Mouse (Mus musculus) WW6 (cell line): Measurements from ENCODE around the gene Samd1.

Experiments used
- DNase-seq: peaks from one replicate; pipeline ENCODE4 v3.0.0-alpha.2; 2013; ENCODE audit warnings: low read depth, low spot score

Gene Samd1

DNA sequence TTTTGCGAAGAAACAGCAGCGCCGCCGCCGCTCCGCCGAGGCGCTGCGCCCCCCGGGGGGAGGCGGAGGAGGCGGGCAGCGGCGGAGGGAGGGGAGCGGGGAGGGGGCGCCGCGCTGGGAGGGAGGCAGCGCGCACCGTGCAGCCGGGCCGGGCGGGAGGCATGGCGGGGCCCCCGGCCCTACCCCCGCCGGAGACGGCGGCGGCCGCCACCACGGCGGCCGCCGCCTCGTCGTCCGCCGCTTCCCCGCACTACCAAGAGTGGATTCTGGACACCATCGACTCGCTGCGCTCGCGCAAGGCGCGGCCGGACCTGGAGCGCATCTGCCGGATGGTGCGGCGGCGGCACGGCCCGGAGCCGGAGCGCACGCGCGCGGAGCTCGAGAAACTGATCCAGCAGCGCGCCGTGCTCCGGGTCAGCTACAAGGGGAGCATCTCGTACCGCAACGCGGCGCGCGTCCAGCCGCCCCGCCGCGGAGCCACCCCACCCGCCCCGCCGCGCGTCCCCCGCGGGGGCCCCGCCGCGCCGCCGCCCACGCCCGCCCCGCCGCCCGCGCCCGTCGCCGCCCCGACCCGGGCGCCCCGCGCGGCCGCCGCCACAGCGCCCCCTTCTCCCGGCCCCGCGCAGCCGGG lies at the start of gene Samd1:
TSS of gene Samd1 (plus strand) at position 162 of the 631 bp plus-strand sequence.
- DNase-seq, result no peak

DNA sequence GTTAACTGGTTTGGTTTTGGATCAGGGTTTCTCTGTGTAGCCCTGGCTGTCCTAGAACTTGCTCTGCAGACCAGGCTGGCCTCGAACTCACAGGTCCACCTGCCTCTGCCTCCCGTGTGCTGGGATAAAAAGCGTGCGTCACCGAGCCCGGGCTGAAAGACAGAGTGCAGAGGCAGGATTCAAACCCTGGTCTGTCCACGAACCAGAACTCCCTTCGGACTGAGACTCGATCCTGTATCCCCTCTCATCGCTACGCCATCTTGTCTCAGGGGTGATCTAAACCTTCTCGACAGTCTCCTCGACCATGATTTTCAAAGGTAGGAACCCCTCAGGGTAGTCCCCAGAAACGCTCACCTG lies 42.7 kb upstream of the Samd1 start:
- no peak for DNase-seq

DNA sequence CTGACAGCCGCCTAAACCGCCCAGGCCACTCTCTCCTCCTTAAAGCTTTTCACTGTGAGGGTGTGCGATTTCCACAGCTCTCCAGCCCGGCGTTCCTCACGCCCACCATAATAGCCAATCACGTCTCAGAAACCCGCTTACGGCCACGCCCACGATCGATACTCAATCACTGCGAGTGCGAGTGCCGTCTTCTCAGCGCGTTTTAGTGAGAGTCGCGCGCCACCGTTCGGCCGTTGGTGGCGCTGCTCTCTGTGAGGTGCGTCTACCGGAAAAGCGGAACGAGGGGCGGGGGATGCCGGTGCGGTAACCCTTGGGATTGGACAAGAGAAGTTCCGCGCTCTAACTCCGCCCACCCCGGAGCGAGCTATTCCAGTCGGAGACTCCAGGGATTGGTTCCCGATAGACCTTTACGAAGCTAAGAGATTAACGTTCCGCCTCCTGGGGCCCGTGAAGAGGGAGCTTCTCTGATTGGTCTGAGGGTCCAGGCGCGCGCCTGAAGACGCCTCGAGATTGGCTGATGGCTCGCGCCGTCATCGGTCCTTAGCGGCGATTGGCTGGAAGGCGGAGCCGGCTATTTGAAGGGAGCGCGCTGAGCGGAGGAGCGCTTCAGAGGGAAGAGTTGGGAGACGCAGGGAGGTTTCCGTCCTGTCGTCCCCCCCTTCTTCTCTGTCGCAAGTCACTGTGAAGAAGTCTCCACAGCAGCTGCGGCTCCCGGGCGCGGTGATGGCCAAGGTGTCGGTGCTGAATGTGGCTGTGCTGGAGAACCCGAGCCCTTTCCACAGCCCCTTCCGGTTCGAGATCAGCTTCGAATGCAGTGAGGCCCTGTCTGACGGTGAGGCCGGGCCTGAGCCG lies 42.1 kb upstream of the Samd1 start, which contains the start of the genes Gm10644 and Asf1b:
TSS of gene Gm10644 (minus strand) at position 100 of the 852 bp plus-strand sequence.
TSS of gene Asf1b (plus strand) at position 402 of the 852 bp plus-strand sequence.
- peak; percentile 100 for DNase-seq

DNA sequence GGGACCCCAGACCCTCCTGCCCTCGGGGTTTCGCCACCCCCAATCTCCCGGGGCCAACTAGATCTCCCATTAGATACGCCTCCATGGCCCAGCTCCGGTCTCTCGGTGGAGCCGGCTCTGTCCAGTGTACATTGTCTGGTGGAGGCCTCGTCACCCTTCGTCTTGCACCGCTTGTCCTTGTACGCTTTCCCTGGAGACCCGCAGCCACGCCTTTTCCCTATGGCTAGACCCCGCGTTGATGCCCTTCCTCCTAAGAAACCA lies 41.6 kb upstream of the Samd1 start:
- DNase-seq, result no peak

DNA sequence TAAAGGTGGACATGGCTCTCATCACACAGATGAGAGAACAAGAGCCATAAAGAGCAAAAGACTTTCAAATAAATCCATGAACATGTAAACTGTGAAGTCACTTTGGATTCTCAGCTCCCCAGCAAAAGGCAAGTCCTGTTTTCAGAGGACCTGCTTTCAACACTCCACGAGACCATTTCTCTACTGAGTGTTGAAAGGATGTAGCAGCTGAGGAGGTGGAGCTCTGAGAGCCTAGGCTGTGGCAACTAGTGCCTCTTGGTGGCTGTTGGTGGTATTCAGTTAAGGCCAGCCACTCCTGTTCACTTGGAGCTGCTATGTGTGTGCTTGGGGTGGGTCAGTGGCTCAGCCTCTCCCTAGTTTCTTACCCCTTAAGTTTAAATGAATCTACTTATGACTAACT lies 40.7 kb upstream of the Samd1 start:
- DNase-seq, result no peak

DNA sequence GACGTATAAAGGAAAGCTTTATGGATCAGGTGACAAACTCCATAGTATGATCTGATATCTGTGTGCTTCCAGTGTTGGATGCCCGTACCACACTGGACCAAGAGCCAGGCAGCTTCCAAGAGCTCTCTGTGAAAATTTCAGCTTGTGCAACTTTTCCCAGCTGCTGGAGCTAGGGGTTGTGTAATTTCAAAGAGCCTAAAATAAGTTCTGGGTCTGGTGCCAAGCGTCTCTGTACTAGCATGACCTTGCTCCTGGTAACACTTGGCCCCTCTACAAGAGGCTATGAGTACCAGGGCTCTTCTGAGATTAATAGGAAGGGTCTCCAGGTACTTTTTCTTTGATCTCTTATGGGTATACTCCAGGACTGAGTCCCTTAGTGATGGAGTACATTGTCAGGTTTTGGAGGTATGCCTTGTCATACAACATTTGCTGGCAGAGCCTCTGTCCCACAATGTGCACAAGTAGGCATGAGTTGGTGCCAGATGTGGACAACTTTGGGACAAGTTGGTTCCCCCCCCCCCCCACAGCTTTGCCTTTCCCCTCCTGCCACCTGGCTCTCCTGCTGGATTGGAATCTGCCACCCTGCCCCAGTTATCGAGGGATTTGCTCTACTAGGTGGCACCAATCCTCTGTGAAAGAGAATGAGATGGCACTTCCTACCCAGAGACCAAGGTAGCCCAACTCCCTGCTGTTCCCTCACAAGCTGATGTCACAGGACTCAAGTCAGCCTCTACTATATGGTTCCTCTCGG lies 33.3 kb upstream of the Samd1 start:
- no peak for DNase-seq

DNA sequence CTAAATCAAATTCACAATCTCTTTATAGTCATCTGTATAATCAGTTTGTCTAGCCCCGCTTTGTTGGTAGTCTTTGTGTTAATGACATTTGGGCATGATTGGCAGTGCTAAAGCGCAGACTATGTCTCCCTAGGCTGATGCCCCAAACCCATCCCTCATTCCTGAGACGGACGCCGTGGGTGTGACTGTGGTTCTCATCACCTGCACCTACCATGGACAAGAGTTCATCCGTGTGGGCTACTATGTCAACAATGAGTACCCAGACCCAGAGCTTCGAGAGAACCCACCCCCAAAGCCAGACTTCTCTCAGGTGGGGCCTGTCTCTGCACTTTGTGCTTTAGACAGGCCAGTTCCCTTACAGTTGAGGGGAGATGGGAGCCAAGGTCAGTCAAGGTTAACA lies 29.8 kb upstream of the Samd1 start:
- DNase-seq, result no peak

DNA sequence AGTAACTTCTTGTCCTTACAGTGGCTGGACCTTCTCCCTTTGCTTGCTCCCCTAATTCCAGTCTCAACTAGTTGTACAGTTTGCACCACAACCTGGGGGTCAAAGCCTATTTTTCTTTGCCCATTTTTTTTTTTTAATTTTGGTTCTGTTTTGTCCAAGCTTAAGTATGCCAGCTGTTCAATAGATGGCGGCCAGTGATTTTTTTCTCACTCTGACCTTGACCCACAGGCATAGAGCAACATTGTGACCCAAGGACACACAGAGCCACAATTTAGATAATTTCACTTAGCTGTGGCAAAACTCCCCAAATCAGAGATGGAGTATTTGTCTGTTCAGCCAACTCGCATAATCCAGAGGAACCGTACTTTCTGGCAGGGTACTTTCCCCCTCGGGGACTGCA lies 26.4 kb upstream of the Samd1 start:
- DNase-seq, result no peak

DNA sequence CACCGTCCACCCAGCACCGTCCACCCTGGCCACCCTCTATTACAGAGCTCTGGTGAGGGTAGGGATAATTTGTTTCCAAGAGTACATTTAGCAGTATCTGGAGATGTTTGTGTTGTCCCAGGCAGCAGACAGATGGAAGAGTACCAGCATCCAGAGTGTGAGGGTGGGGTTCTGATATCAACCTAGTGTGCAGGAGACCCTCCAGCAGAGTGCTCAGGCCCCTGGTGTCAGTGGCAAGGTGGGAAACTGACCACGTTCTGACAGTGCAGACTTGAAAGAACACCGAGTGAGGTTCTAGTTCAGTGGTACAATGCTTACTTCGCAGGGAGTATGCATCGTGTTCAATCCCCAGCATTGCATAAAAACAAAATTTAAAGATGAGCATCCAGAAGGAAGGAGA lies 25.8 kb upstream of the Samd1 start:
- no peak for DNase-seq

DNA sequence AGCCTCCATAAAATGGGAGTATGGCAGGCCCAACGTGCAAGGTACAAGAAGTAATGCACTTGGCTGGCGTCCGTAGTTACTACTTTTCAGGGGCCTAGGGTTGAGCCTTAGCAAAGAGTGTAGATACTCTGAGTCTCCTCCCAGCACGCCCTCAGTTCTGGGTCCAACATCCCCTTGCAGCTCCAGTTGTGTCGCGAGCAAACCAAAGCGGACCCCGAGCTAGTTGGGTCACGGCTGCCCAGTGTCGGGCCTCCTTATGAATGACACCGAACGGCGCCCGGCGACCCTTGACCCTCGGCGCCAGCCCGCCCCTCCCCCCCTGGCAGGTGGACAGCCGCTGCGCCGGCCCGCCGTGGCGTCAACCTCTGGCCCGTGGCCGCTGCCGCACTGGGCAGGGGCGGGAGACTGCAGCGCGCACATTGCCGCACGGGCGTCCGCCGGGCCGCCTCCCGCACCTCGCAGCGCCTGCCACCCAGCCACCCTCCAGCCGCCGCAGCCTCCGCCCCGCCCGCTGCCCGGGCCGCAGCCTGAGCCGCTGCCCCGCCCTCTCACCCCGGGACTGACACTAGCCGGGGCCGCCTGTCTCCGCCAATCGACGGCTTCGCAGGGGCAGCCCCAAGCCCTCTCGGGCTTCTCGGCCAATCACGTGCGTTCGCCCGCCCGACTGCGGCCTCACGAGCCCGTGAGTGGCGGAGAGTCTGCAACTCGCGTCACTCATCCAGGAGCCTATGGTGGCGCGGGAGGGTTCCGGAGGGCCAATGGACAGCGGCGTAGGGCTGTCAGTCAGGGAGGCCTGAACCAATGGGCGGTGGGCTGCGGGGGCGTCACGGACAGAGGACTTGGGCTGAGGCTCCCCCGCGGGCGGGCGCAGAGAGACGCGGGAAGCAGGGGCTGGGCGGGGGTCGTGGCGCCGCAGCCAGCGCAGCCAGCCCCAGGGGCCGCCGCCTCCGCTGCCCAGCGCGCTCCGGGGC lies 25.0 kb upstream of the Samd1 start, which contains the start of gene Prkaca:
TSS of gene Prkaca (plus strand) at position 844 of the 971 bp plus-strand sequence.
- DNase-seq, result peak; percentile 99

DNA sequence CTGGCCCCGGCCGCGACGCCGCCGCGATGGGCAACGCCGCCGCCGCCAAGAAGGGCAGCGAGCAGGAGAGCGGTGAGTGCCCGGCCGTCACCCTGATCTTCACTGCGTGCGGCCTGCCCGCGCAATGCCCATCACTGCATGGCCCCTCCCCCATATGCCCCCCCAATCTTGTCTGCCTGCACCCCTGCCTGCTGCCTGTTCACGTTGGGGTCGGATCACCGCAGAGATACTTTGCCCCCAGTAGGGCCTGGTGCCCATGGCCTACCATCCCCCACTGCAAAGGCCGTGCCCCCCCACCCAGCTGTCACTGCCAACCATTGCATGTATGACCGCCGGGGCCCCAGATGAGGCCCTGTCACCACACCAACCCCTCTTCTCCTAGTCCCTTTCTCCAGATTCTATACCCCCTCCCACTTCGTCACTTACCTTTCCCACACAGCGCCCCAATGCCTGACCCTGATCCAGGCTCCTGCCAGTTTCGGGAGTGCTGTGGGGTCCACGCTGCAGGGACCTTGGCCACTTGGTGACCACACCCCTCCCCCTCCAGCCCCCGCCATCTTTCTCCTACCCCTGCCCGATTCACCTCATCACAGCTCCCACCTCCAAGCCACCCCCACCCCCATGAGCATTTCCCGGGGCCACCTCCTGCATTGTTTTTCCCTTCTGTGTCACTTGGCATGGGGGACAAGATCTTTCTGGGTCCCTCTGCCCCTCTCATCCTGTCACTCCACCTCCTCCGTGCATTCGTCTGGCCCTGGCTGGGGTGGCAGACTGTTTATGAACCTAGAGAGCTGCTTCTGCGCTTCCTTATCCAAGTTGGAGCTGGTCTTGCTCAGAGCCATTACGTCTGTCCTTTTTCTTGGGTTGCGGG lies 24.1 kb upstream of the Samd1 start:
- no peak for DNase-seq

DNA sequence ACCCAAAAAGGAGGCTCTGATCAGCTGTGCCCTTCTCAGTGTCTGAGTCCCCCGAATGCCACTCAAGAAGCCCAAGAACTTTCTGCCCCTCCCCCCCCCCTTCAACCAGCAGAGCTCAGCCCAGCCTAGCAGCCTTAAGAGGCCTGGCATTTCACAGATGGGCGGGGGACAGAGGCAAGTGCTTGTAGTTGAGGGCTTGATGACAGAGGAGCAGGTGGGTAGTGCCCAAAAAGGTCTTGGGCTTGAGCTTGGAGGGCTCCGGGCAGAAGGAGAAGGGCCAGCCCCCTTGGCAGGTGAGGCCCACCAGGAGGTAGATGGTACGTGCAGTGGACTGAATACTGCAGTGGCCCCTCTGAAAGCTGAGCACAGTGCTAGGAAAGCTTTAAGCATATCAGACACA lies 23.0 kb upstream of the Samd1 start:
- no peak for DNase-seq

DNA sequence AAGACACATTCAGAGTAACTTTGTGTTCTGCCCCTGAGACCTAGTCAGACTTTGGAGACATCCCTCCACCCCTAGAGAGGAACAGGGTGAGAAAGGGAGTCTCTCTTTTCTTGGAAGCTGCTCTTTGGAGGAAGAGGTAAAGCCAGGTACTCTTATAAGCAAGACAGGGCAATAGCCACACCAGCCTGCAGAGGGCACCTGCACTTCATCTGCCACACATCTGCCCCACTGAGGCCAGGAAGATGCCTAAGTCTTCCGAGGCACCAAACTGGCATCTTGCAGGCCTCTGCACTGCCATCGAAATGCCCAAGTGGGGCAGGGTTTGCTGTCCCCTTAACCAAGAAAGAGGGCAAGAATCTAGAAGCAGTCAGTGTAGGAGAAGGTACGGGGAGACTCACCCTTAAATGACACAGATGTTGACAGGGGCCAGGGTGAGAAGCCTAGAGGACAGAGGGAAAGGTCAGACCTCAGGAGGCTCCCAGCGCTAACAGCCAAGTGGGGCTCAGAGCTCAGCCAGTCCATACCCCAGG lies 21.3 kb upstream of the Samd1 start:
- no peak for DNase-seq

DNA sequence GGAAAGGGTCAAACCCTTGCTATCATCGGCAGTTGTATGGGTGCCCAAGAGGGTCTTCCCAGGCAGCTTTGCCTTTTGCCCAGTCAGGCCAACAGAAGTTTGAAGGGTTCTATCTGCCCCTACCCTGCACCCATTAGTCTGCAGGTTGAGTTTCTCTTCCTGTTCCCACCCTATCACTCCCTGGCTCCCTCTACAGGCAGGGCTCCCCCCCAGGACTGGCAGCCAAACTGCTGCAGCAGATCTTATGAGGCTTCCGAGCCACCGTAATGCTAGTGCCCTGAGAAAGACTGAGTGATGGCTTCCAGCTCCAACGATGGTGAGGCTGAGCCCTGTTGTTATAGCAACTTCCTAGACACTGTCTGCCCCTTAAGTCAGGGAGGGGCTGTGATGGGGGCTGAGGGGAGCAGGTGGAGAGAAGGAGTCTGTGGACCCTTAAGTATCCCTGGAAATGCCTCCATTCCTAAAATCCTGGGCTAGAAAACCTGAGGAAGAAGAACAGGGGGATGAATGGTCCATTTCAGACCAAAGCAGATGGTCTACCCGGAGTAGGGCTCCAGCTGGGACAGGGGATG lies 20.6 kb upstream of the Samd1 start:
- no peak for DNase-seq

DNA sequence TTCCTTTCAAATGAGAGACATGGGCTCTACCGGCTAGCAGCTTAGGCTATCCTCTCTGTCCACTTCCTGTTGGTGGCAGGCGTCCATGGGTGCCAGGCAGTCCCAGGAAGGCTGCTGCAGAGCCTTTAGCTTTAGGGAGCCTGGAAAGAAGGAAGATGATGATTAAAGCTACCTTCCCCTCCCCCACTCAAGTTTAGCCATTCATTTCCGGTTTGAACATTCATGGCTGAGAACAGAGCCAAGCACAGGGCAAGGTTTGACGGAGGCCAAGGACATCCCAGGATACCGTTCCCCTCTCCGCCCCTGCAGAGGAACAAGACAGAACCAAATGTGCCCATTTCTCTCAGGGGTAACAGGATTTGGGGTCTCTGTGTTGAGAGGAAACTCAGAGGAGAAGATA lies 19.8 kb upstream of the Samd1 start:
- no peak for DNase-seq

DNA sequence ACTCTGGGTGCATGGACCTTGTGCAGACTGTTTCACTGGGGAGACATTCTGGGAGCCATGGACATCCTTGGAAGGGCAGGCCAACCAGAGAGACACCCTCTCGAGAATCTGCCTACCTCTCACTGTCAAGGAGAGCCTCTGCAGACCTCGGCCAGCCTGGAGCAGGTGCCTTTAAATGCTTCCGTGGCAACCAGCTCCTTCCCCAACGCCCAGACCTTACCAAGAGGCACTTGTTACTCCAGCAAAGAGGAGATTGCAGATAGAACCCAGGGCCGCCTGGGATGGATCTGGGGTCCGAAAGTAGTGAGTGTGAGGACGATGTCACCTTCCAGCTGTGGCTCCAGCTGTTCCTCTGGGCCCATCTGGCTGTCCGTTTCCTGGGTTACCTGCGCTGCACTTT lies 19.3 kb upstream of the Samd1 start:
- no peak for DNase-seq

DNA sequence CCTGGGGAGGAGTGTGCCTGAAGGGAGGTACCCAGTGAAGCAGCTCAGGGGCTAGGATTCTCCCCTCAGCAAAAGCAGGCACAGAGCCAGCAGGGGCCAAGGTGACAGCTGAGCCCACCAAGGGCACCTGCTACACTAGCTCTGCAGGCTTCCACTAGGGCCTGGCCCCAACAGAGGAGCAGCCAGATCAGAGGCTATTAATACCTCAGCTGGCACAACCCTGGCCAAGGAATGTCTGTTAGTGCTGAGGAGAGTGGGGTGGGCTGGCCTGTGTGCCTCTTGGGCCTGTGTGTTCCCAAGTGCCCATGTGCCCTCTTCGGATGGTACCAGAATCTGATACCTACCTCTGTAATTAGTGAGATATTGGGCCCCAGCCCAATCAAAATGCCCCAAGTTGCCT lies 17.2 kb upstream of the Samd1 start:
- no peak for DNase-seq

DNA sequence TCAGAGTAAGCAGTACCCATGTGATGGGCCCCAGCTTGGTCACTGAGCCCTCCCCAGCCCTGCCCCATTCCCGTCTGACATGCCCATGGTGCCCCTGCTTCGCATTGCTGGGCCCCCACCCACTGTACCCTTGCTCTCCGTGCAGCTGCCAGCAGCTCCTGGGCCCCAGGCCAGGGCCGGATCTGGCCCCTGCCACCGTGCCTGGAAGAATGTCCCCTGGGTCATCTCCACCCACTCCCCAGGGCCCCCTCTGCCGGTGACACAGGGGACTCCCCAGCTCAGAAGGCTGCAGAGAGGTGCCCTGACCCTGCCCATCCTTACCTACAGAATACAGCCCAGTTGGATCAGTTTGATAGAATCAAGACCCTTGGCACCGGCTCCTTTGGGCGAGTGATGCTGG lies 16.6 kb upstream of the Samd1 start:
- no peak for DNase-seq

DNA sequence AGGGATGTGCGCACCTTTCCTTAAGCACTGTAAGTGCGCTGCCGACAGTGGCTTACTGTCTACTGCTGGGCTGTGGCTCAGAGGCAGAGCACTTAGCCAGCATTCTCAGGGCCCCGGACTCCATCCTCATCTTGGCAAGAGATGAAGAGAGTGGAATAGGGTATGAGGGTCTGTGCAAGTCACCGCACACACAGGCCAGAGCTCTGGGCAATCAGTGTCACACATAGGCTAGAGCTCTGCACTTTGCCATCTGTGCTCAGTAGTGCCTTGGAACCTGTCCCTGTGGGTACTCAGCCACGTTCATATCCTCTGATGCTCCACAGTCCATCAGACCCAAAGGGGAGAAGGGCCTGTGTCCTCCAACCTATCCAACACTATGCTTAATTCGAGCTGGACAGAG lies 15.9 kb upstream of the Samd1 start:
- no peak for DNase-seq

DNA sequence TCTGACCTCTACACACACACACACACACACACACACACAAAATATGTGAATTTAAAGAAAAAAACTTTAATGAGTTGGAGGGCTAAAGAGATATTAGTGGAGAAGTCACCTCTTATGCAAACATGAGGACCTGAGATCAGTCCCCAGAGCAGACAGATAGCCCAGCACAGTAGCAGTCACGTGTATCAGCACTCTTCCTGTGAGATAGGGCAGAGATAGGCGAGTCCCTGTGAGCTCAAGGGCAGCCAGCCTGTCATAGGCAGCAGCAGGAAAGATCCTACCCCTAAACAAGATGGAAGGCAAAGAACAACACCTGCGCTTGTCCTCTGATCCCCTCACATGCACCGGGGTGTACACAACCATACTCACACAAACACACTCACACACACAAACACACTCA lies 15.0 kb upstream of the Samd1 start:
- DNase-seq, result no peak
